Mouse (Mus musculus) adrenal gland (tissue): ENCODE results near the gene Plagl1.

ENCODE experiments used
- intact Hi-C: fragments of 180-260 bp; cut with DNase I; formaldehyde crosslinking; loops from one replicate; pipeline ENCODE4 v1.15.1; 2025

Gene Plagl1

DNA sequence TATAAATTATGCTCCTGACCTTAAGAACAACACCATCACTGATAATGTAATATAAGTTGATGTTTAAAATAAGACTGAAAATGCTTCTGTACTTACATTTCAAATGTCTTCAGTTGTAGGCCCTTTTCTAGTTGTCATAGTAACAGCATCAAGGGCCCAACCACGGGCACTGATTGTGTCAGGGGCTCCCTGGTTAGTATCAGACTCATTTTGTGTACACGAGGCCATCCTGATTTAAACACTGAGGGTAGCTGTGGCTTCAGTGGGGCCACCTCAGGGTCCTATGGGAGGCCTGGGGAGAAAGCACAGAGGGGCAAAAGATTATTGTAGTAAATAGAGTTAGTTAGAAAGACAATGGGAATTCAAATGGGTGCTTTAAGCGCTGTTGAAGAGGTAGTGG, 65.5 kb downstream of the Plagl1 start:
- intact Hi-C loops, result no loop called here

DNA sequence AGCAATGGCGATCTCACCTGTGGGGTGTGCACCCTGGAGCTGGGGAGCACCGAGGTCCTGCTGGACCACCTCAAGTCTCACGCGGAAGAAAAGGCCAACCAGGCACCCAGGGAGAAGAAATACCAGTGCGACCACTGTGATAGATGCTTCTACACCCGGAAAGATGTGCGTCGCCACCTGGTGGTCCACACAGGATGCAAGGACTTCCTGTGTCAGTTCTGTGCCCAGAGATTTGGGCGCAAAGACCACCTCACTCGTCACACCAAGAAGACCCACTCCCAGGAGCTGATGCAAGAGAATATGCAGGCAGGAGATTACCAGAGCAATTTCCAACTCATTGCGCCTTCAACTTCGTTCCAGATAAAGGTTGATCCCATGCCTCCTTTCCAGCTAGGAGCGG, 67.0 kb downstream of the Plagl1 start:
- intact Hi-C loops, result no loop called here

- intact Hi-C loops, result no loop called here
These were observed 67.6 kb downstream of the Plagl1 start for GRCm38 (mm10) chr10:13127946-13128345.

DNA sequence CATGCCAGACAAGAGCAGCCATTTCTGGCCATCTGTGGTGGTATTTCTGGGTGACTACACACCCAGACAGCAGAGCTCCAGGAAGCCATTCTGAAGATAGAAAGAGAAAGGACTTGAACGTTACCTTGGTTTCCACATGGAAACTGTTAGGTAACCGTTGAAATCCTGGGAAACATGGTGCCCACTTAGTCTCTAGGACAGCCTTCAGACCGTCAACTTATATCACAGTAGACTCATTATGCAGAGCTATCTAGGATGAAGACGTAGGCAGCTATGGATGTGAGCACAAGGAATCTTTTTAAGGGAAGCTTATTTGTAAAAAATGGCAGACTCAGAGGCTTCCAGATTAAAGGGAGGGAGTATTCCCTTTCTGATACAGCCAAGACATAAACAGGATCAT, 73.5 kb downstream of the Plagl1 start:
- intact Hi-C loops, result no loop called here

DNA sequence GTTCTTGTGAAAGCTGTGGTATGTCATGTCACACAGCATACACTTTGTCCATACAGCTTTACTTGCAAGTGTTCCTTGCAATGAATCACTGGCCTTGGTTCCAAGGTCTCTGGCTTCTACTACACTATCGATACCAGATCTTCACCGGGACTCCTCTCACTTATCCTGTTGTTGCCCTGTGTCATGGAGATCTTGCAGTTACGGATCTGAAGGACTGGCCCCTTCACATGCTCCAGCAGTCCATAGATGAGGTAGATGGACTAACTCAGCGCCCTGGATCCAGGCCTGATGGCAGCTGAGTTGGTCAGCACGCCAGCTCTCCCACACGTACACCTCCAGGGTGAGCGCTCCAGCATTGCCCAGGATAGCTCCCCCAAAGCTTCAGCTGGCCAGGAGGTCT, 75.0 kb downstream of the Plagl1 start:
- intact Hi-C loops, result no loop called here

DNA sequence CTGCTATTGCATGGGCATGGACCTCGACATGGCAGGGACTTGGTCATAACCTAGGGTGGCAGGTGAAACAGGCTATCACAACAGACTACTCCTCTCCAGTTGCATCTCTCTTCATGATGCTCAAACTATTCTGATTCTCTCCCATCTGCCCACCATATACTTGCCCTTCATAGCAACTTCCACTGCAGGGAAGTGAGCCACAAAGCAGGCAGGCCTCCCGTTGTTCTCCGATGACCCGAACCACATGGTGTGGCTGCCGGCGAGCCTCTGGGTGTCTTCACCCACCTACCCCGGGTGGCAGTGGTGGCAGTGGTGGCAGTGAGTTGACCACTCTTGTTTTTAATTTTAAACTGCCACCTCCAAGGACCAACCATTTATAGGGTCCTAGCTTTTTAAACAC, 75.4 kb downstream of the Plagl1 start:
- intact Hi-C loops, result no loop called here

DNA sequence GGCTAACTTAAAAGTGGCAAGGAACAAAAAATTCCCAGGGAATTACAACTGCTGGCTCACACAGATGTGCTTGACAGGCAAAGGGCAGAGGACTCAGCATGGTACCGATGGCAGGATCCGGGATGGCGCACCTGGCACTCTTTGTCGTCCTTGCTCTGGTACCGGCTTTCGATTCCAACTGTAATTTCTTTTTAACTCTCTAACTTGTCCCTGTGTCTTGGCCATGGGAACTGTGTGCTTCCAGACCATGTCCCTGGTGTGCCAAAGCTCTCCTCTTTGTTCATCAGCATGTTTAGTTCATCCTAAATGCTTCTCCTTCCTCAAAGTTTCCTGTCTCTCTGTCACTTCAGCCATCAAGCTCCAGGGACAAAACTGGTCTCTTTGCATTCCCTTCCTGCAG, 77.6 kb downstream of the Plagl1 start:
- intact Hi-C loops, result no loop called here

GRCm38 (mm10) chr10:13140434-13140833, 80.1 kb downstream of the Plagl1 start:
- intact Hi-C loops, result no loop called here

GRCm38 (mm10) chr10:13150435-13150834, 90.1 kb downstream of the Plagl1 start:
- intact Hi-C loops, result no loop called here

GRCm38 (mm10) chr10:13151353-13151752, 91.0 kb downstream of the Plagl1 start:
- intact Hi-C loops, result no loop called here

DNA sequence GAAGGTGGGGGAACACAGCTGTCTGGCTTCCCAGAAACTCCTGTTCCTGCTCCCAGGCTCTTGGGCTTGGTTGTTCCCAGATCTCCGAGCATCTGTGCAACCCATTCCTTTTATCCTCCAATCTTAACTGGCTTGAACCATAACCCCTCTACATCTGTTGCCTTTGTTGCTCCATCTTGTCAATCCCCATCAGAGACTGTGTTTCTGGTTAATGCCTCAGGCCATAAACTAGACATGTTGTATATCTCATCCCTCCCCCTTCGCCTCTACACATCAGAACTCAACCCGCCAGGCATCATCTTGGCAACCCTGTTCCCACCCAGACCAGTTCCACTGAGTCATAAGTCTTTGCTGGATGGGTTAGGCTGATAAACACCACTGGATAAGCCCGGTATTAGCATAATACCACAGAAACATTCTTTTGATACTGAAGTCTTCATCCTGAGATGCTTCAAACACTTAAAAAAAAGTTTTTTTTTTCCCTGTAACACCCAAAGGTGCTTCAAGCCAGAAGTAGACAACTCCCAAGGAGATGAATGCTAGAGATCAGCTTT, 92.6 kb downstream of the Plagl1 start:
- intact Hi-C loops, result no loop called here

GRCm38 (mm10) chr10:13155377-13155776, 95.1 kb downstream of the Plagl1 start:
- intact Hi-C loops, result no loop called here

DNA sequence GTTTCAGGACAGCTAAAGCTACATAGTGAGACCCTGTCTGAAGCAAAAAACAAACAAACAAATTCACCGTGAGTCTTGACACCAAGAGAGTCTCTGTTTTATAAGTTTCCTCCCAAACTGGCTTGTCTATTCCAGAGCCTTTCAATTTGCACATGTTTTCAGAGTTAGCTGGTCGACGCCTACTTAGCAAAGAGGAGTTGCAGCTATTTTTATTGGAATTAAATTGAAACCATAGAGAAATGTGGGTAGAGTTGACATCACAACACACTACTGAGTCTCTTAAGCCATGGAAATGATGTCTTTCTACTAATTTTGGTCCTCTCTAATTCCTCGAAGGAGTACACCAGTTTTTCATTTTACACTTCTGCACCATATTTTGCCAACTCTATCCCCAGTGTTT, 100.6 kb downstream of the Plagl1 start:
- intact Hi-C loops, result no loop called here

- intact Hi-C loops, result no loop called here
These were observed 101.7 kb downstream of the Plagl1 start for GRCm38 (mm10) chr10:13162031-13162430.

- intact Hi-C loops, result no loop called here
These were observed 108.2 kb downstream of the Plagl1 start for GRCm38 (mm10) chr10:13168461-13168860.

DNA sequence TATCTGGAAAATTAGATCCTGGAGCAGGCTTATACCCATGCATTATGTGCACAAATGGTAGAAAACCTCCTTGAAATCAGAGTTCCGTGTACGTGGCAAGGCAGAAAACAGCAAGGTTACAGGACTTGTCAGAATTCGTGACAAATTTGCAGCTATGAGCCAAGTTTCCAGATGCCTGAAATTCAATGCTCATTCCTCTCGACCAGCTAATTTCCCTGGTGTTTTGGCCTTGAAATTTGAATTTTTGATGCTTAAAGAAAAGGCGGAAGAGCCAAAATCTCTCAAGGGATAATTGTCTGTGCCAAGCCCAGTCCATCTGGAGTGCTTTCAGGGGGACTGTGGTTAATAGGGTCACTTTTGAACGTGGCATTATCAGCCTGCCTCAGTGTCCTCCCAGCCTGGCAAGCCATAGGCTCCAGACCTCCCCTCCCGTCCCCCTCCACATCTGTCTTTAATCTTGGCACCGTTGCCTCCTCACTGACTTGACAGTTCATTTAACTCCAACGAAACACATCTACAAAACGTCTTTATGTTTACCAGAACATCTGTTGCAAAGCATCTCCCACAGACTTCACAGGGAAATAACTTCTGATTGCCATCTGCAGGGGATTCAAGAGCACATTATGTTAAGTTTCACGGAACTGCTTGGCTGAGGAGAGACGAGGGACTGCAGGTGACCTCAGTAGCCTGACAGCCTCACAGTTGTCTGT, 110.6 kb downstream of the Plagl1 start:
- intact Hi-C loops, result no loop called here

GRCm38 (mm10) chr10:13171461-13171860, 111.2 kb downstream of the Plagl1 start:
- intact Hi-C loops, result no loop called here

DNA sequence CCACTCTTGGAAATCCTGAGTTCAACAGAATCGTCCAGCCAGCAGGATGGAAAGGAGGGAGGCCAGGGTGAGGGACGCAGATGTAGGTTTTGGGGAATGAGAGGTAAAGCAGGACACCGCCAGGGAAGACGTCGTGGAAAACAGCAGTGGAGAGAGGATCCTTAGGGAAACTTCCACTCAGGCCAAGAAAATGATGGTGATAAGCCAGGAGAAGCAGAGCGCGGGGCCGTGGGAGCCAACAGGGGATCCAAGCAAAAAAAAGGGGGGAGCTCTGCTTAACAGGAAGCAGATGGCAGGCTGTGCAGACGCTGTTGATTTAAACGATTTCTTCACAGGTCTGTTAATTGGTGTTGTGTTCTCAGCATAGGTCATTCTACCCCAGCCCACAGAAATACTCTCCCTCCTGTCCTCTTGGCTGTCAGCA, 112.5 kb downstream of the Plagl1 start:
- intact Hi-C loops, result no loop called here

DNA sequence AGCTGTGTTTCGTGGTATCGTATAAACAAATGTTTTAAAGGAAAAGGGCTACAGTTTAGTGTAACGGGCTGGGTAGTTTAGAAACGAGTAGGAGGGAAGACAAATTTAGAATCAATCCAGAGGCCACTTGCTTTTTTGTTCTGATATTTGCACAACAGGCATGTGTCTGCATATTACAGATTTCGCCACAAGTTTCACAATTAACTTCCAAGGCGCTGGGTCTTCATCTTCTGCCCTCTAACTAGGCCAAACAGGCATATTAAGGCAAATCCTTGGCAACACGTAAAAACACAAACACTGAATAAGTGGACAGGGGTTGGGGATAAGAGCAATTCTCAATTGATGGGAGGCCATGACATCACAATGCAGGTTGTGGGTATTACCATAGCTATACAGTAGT, 115.6 kb downstream of the Plagl1 start:
- intact Hi-C loops, result no loop called here

GRCm38 (mm10) chr10:13177973-13178624, 117.8 kb downstream of the Plagl1 start, which contains the start of gene Zc2hc1b:
Gene Zc2hc1b, minus strand, starts transcription at chr10:13178023.
- intact Hi-C loops, result no loop called here

DNA sequence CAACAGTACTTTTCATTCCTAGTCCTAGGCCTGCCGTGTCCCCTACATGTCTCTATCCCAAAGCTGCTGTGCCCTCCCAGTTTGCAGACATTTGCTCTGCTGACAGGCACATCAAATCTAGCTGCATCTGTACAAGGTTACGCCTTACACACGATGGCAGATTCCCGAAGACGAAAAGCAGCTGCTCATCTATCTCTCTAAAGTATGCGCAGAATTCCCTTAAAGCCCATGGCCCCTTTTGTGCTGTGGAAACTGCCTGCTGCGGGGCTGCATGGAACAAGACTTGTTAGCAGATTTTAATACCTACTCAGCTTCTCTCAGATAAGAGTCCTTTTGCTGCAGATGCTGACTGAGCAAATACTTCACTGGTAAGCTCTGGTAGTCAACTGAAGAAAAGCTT, 119.9 kb downstream of the Plagl1 start:
- intact Hi-C loops, result no loop called here
